Mouse (Mus musculus): ENCODE results near the gene Ankfn1.

Gene Ankfn1

DNA sequence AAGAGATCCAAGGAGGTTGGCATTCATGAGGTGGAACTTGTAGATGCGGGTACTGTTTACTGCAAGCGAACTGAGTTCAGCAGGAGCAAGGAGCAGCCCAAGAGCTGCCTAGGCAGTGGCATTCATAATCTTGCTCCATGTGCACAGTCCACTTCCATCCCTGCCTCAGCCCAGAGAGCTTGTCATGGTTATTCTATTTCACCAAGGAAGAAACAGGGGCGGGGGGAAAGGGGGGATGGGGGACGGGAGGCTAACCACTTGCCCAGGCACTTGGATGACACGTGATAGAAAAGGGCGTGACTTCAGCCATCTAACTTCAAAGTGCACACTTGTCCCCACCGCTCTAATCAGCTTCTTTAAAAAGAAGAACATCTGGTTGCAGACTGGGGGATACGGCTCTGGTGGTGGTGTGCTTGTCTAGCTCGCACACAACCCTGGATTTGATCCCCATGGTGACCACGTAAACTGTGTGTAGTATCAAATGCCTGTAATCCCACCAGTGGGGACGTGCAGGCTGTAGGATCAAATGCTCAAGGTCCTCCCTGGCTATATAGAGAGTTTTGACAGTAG lies 203.1 kb downstream of the Ankfn1 start:
- peak; percentile 9 for DNase-seq

DNA sequence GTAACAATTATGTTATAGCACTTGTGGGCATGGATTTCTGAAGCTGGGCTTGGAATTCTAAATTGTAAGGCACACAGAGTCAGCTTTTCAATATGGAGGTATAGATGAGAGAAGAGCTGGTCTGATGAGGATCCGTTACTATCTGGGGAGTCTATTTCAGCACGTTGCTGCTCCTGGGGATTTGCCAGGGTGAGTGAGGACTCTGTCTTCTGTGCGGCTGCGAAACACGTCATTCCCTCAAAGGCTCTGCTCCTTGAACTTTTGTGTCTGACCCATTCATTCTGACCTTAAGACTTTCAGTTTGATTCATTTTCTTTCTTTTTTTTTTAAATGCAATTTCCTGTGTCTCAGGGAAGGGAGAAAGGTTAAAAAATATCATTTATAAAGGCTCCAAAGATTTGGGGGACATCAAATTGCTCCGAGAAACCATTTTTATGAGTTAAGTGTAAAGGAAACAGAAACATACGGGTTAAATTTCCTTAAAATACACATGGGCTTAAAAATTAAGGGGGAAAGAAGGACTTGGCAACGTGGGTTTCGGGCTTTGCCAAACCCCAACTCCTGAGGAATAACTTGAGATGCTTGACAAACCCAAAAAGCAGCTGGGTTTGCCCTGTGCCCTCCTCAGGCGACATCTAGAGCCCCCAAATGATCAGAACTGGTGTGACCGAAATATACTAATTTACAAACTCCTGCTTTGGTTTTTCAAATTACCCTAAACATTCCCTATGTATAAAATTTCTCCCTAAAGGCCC lies 207.9 kb downstream of the Ankfn1 start:
- DNase-seq, result no peak

DNA sequence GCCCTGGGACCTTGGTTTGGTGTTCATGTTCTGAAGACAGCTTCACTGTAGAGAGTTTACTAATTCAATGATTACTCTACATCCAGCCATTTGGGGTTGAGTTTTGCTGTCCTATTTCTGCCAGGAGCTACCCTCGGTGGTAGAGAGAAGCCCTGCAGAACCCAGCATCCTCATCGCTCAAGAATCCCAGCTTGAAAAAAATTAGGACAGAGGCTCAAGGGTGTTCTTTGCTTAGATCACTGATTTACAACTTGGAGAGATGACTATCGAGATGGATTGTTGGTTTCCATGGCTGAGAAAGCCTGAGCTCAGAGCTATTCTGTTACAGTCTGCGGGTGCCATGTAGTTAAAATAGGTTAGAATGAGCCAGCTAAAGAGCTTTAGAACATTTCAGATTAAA lies 209.2 kb downstream of the Ankfn1 start:
- no peak for DNase-seq

DNA sequence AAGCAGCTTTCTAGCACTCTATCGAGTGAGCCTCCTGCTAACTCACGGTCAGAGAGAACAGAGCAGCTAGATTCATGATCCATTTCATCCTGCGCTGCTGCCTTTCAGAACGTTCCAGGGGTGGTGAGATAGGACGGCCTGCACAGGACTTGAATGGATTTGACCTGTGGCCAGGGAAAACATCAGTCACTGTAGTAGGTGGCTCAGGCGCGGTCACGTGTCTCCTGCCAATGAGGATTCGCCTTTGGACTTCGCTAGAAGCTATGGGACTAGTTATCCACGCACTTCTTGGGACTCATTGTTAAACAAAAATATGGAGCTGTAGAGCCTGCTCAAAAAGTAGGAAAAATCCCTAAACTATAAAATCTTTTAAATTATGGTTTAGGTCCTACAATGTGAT lies 226.0 kb downstream of the Ankfn1 start:
- DNase-seq, result no peak

DNA sequence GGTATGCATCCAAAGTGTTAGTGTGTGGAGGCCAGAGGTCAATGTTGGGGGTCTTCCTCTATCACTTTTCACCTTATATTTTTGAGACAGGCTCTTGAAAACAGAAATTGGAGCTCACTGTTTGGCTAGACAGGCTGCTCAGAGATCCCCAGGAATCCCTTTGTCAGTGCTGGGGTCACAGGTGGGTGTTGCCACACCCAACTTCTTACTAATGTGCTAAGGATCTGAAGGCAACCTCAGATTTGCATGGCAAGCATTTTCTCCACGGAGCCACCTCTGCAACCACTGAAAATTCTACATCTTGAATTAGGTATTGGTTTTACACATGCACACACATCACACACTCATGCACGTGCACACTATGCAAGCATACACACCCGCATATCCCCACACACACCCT lies 226.5 kb downstream of the Ankfn1 start:
- DNase-seq, result no peak

DNA sequence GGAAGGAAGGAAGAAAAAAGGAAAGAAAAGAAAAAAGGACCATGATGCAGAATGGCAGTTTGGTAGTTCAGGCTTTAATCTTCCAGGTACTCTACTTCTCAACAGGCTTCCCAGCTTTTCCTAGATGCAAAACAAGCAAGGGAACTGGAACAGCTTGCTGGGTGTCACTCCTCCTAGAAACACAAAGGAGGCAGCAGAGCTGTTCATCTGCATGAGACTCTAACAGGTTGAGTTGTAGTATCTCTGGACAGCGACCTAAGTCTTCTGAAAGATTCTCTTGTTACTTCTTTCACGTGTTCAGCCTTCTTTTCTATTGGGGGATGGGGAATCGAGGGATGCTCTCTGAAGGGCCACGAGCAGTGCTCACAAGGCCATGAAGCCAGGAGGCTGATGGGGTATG lies 228.7 kb downstream of the Ankfn1 start:
- DNase-seq, result no peak

DNA sequence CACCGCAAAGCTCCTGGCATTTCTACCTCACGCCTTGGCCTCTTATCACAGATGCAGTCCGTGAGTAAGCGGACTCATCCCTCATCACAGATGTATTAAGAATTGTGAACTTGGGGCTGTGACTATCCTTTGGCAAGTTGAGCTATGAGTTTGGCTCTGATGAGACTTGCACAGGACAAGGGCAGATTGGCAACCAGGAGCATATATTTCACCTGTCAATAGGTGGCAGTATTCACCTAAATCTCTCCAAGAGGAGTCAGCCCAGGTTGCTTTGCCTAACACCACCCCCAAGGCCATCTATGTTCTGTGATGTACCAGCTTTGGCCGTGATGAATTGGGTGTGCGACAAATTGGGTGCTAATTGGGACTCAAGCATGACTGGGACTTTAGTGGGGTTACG lies 231.3 kb downstream of the Ankfn1 start:
- peak; percentile 85 for DNase-seq

DNA sequence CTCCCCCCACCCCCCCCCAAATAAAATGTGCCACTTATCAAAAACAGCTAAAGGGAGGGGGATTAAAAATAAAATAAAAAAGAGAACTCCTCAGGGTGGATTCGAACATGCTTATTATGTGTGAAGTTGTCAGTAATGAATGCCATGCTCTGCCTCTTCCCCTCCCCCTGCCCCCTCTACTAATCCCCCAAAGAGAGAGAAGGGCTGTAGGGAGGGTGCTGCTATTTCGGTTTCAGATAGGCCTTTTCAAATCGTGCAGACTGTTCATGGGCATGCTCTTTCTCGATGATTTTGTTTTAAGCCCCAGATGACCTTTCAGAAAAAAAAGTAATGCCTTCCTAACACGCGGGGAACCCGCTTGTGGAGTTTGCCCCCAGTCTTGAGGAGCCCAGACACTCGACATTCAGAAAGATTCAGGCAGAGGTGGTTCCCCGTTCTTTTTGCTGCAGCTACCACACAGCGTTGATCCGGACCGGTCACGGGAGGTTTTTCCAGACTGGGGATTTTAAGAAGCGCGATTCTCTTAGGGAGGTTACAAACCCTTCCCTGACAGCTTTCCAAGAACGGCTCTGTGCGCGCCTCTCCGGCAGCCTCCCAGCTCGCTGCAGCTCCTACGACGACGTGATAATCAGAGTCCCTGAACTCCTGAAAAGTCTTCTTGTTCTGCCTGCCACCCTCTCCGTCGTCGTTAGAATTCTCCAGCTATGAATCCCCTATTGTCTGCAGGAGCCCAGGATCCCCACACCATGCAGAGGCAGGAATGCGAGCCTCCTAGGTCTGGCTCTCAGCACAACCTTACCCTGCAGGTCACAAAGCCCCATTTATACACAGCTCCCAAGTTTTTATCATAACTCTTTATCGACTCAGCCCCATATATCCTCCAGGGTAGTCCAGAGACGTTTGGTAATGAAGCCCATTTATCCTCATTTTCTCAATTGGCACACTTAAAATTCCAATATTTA lies 232.3 kb downstream of the Ankfn1 start:
- peak; percentile 62 for DNase-seq

DNA sequence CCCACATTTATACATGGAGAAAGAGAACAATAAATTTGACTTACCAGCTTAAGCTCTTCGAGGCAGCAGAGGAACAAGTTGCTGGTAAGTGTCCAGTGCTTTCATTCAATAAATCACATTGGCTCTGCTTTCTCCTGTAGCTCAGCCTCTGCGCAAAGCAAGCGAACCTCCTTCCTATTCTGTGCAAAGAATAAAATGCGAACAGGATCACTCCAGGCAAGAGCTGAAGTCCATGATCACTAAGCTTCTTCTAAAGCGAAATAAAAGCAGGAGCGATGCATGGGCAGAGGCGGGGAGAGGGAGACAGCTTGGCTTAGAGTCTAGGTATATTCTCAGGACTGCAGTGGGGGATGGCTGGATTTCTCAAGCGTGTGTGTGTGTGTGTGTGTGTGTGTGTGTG lies 239.1 kb downstream of the Ankfn1 start:
- no peak for DNase-seq

DNA sequence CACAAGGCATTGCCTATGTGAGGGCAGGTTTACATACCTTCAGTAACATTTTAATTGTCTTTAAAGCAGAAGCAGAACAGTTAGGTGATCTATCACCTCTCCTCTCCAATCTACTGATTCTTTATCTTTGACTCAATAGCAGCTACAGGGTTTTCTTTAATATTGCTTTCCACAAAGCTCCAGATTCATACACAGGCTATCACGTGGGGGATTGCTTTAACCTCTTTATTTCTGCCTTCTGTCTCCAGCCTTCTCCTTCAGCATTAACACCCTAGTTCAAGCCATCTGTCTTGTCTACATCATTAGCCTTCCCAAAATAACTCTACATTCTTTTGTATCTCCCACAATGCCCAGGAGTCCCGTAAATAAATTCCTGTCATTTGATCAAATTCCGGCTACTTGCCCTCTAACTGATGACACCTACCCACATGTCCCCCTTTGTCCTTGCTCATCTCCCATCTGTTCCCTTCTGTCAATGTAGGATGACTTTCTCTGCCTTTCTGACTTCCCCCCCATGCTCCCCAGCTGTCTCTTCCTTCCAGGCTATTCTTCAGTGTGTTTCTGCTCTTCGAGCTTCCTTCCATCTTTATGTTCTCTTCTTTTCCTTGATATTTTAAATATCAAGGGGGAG lies 249.5 kb downstream of the Ankfn1 start:
- DNase-seq, result no peak

DNA sequence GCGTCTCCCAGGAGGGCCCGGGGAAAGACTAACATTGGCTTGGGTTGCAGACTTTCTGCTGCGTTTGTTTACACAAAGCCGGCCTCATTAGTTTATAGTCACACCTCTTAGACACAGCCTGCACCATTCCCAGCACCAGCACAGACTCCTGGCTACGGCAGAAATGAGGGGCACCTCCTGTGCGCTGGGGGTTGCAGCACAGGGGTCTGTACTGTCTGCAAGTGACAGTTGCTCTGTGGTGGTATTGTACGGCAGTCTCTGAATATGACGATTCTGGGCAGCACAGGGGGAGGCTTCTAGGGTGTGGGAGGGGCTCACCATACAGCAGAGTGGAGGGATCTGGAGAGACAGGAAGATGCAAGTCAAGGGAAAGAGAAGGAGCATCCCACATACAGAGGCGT lies 262.0 kb downstream of the Ankfn1 start:
- DNase-seq, result no peak

DNA sequence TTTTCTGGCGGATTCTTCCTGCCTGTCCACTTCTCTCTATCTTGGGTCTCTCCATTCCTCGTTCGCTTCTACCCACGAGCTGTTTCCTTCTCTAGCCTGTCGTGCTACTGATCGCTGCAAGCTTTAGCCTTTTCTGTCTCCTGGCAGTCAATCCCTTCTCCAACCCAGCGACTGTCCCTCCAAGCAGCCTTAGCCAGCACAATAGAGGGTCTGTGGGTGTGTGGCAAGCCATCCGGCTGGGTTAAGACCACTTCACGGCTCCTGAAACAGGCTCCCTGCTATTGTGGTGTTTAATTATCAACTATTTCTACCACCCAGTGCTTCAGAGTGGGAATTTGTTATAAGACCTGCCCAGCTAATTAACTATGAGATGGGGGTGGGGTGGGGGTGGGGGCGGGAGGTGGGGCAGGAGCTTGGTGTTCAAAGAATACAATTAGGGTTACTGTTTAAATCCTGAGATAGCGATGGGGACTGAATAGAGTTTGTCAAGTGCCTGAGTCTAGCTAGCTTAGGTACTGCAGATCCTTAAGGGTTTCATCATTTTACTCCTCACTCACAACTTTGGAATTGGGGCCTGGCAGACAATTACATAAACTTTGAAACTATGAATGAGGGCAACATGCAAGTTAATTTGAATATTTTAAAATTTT lies 268.7 kb downstream of the Ankfn1 start:
- DNase-seq, result peak; percentile 40

DNA sequence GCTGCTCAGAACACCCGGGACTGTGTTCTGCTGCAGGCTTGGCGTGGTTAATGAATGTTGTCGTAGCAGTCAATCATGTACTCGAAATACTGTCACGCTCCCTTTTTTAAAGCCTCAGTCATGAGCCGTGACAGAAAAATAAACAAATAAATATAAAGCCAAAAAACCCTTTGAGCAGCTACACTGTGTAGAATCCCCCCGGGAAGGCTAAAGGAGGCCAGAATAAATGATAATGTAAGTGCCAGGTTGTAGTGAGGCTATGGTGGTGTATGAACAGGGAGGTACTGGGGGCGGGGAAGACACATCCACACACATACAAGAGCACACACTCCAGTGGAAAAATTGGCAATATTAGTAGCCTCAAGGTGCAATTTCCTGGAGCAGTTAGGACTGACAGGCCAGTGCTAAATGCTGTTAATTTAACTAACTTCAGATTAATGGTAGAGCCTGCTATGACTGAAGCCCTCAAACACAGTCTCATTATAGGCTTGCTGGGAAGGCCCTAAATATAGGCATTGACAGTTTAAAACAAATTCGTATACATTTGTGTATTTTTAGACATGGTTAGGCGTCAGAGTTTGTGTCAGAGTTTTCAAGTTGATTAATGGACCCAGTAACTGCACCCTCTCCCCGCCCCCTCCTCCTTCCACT lies 270.7 kb downstream of the Ankfn1 start:
- peak; percentile 9 for DNase-seq

DNA sequence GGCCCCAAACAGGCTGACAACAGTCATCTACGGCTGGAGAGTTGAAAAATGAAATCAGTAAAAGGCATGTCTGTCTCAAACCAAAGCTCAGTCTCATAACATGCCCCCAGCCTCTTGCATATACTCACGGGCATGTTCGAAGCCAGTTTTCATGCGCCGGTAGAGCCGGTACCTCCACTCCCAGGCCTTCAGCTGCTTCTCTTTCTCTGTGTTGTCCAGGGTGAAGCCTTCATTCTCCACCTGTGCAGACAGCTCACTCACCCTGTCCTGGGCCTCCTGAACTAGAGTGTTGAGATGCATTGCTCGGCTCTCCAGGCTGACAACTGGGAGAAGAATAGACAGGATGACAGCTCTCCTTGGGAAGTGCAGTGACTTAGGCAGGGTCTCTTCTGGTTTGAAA lies 272.4 kb downstream of the Ankfn1 start:
- no peak for DNase-seq

DNA sequence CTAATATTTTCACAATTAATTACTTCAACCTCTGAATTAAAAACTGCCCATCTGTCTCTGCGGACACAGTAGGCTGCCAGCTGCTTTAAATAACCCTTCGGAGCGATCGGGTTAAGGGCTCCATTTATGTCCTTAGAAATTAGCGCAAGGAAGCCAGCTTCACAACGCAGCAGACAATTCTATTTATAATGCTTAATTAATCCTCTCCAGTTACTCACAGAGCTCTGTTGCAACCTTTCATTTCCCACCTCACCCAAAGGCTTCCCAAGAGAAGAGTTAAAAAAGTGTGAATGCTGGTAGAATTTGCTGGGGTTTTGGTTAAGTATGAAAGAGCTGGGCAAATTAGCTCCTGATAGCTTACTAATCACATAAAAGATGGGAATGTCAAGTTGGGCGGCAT lies 275.7 kb downstream of the Ankfn1 start:
- DNase-seq, result no peak

DNA sequence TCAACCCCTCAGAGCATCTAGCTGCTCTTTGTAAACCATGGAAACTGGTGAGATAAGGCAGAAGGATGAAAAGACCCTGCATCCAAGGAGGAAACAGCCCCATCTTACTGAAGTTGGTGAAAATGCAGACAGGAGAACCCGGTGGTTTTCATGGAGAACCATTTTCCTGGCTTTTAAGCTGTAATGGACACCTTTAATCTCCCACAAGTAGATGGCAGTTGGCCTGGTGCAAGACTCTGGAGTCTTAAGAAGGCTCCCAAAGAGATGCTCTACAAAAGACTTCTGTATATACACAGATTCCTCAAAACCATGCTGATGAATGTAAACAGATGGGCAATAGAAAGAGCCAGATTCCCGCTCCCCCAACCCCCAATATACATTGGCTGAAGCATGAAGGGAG lies 276.5 kb downstream of the Ankfn1 start:
- no peak for DNase-seq

DNA sequence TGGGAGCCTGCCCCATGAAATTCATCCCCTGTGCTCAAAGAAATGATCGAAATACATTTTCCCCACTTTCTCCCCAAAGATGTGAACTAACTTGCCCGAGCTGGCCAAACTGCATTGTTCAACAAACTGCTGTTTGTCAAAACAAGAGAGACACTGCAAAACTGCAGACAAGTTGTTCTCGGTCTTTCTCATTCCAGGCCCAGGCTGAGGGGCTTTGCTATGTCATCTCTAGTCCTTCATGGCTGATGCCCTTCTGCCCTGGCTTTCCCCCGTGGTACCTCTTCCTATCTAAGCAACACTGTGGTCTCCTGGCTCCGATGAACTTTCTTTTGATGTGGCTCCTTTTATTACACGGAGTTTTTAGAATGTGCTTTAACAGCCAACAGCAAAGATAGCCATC lies 296.4 kb downstream of the Ankfn1 start:
- DNase-seq, result no peak

DNA sequence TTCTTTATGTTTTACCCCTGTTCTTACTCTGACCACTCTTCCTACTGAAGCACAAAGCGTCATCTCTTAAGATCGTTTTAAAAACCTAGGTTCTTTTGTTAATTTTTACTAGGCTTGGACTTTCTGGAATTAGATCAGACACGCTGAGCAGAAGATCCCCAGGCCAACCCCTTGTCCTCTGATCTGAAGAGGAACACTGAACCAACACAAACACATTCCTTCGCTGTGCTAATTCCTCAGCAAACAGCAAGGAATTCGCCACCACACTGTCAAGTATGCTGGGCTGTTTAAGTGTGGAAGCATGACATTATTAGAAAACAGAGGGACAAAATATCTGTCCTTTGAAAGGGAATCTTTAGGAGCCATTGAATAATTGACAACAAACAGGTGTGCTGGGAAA lies 300.5 kb downstream of the Ankfn1 start:
- no peak for DNase-seq

DNA sequence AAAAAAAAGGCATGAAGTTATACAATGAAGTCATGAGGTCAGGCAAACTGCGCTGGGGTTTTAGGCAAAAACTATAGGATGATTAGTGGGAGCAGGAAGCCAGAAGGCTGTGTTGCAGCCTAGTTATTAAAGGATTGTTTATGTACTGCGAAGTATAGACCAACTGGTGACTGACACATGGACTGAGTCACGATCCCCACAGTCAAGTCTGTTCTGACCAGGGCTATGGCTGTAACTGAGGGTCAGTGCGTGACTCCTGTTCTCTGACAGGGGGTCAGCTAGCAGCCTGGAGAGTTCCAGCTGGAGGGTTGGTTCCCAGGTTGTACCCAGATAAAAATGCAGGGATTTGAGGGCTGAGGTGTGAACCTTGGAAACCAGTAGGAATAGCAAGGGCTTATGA lies 301.4 kb downstream of the Ankfn1 start:
- no peak for DNase-seq

DNA sequence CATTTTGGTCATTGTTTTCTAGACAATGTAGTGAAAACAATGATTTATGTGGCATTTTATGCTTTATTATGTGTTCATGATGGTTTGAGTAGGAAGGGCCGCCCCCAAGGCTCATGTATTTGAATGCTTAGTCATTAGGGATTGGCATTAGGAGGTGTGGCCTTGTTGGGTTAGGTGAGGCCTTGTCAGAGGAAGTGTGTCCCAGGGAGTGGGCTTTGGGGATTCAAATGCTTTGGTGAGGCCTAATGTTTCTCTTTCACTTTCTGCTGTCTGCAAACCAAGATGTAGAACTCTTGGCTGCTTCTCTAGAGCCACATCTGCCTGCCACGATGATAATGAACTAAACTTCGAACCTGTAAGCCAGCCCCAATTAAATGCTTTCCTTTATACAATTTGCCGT lies 304.6 kb downstream of the Ankfn1 start:
- DNase-seq, result no peak

DNA sequence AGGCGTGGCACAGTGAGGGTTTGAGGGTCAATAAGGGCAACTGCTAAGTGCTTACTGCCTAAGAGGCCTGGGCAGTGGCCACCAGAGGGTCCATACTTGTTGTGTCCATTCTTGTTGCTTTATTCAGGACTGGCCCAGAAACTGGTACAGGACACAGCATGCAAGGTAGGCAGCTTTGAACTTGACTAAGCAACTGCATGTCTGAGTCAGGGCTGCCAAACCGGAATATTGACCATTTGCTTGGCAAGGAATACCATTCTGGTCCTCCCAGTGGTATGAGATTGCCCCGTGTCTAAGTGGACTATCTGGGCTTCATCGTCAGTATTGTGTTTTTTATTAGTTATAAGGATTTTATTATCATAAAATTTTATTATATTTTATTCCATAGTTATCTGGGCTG lies 312.1 kb downstream of the Ankfn1 start:
- no peak for DNase-seq

DNA sequence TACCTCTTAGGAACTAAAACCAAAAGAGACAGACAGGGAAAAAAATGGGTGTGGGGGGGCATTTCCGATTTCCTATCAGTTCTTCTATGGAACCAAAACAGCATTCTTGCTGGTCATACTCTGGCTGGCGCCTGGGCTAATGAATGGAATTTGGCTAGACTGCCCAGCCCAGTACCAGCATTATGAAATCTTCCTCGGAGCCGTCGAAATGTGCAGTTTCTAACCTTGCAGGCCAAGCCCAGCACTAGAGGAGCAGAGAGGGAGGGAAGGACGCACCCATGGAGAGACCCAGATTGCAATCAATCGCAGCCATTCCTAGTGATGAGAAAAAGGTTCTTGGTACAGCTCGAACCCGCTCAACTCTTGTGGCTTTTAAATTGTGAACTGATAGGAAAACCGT lies 315.2 kb downstream of the Ankfn1 start:
- DNase-seq, result no peak
